Mouse (Mus musculus) gastrocnemius, postnatal 36 days (tissue): ENCODE results near the gene Mpzl3. TPM values are rescaled to one million over a fixed set of nuclear protein-coding genes. Genes with fewer than 3 reads are reported as not detected.

Source experiments
- DNase-seq, 2 experiments: peaks; one replicate each; pipeline ENCODE4 v3.0.0; 2022
- intact Hi-C: fragments of 180-260 bp; cut with DNase I; formaldehyde crosslinking; loops from one replicate; pipeline ENCODE4 v1.15.1; 2025
- total RNA-seq, 2 experiments: library from RNA; stranded (reverse); gene quantifications; 2 replicates each; pipeline ENCODE4 v1.2.3; 2021

Gene Mpzl3
- total RNA-seq, 2 experiments from 2014 or later: 0.97 to 1.4 TPM

- intact Hi-C loops: no loop called here
- no peak for DNase-seq
Observed at GRCm38 (mm10) chr9:45095149-45095937, 40.4 kb downstream of the Mpzl3 start.

DNA sequence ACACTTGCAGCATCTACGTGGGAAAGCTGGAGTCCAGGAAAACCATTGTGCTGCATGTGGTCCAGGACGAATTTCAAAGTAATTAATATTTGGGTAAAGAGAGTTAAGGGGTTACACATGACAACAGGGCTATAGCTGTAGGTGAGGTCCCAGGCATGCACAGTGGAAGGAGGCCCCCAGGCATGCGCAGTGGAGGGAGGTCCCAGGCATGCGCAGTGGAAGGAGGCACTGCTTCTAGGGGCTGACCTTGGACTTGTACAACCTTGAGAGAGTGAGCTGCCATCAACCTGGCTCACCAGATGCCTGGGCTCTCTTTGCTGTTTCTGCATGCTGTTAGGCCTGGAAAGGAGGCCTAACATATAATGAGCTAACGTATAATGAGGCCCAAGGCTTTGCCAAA, 42.9 kb downstream of the Mpzl3 start:
- intact Hi-C loops: no loop called here
- no peak for DNase-seq

- no peak for DNase-seq
- intact Hi-C loops: no loop called here
Observed at GRCm38 (mm10) chr9:45098426-45098825, 43.4 kb downstream of the Mpzl3 start.

- intact Hi-C loops: no loop called here
- no peak for DNase-seq
Observed at GRCm38 (mm10) chr9:45102528-45102927, 47.5 kb downstream of the Mpzl3 start.

GRCm38 (mm10) chr9:45103211-45103979, 48.4 kb downstream of the Mpzl3 start:
- intact Hi-C loops: no loop called here
- no peak for DNase-seq

DNA sequence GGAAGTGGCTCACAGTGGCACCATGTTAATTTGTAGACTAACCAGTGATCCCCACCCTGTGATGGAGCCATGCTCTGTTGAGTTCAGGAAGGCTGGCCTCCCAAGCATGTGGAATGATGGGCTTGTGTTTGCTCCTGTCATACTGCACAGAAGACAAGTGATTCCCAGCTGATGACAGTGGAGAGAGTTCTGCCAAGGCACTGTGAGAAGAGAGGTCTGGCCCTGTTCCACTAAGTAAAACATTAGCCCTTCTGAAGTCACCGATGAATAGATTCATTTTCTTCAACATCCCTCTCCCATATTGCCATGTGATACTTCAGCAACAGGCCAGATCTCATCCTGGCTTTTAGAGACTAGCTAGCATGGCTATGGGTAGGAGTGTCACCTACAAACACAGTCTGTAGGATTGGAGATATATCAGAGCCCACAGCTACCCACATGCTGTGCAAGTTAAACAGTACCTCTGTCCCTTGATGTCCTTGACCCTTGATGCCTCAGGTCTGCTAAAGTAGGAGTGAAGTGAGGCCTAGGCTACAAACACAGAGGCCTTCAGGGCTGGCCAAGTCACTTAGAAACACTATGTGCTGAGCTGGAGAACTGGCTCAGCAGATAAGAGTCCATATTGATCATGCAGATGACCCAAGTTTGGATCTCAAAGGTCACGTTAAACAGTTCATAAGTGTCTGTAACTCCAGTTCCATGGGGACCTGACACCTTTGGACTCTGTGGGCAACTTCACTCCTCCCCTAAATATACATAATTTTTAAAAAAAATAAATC, 50.8 kb downstream of the Mpzl3 start:
- intact Hi-C loops: no loop called here
- DNase-seq: no peak

DNA sequence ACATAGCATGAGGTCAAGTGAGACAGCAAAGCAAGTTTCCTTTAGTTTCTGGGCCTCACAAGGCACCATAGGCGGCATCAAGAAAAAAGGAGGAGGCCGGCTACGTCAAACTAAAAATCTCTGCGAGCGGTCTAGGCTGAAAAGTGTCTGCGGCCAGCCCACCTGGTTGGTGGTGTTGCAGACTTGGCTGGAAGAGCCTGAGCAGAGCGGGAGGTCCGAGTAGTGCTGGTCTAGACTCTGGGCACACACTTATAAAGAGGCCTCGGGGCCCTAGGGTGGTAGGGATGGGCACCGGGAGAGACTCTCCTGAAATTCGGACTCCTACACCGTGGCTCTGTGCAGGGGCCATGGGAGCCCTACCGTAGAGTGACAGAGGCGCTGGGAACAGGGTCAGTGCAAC, 60.7 kb downstream of the Mpzl3 start:
- intact Hi-C loops: no loop called here
- DNase-seq: no peak

DNA sequence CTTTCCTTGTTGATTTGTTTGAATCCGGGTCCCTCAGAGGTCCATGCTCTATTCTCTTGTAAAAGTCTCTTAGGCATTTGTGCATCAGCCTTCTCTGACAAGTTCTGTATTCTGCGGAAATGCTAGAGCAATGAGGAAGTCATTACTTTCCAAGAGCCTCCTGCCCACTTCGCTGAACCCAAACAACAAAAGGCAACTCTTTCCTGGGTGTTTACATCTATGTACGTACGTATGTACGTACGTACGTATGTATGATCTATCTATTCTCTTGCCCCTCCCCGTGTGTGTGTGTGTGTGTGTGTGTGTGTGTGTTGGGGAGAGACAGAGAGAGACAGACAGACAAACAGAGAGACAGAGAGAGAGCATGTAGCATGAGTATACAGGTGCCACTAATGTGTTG, 61.8 kb downstream of the Mpzl3 start:
- DNase-seq: no peak
- intact Hi-C loops: no loop called here

GRCm38 (mm10) chr9:45117741-45118431, 62.9 kb downstream of the Mpzl3 start, which contains the start of gene Scn2b:
Scn2b (plus strand) TSS chr9:45117782.
- intact Hi-C loops: no loop called here
- DNase-seq: no peak

- no peak for DNase-seq
- intact Hi-C loops: no loop called here
Observed at GRCm38 (mm10) chr9:45118552-45118951, 63.6 kb downstream of the Mpzl3 start.

DNA sequence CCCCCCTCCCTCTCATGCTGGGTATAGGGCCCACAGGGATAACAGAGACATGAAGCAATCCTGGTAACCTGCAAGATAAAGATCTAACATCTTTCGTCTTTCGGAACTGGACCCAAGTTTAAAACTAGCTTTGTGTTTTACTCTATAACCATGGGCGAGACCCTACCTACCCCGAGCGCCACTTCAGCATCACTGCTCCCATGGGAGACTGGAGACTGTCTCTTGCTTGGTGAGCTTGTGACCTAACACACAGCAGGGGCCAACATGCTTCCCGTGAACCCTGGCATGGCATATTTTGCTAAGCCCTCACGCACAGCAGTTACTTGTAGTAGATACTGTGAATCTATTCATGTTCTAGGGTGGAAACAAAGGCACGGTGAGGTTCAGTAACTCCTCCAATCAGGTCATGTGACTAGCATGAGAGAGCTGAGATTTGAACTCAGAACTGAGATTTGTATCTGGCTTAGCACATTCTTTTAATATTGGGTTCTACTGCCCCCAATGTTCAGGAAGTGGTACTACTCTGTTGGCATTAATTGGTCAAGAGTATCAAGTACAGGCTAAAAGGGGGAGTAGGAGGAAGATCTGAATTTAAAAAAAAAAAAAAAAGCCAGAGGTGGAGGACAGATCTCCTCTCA, 64.4 kb downstream of the Mpzl3 start:
- intact Hi-C loops: no loop called here
- DNase-seq: no peak

DNA sequence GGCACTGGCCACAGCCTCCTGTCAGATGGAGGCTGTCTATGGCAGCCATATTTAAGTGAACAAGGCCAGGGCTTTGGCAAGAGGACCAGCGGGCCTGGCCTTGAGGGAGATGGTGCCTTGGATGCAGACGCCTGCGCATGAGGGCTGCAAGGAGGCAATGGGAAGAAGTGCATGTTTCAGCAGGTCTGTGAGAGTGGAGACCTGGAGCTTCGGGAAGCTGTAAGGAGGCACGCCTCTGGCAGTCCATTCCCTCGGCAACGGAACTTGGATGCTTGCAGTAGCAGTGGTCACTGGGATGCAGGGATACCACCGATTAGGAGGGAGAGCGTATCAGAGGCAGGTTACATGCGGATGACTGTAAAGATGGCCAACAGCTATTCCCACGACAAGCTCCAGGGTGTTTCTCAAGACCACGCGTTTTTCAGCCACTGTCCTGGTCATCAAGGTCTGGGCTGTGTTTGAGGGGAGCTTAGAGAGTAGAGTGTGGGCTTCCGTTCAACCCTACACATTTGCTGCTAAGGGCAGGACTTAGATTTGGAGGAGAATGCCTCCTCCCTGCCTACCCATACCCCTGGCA, 65.1 kb downstream of the Mpzl3 start:
- intact Hi-C loops: no loop called here
- DNase-seq: no peak

GRCm38 (mm10) chr9:45120567-45120966, 65.6 kb downstream of the Mpzl3 start:
- no peak for DNase-seq
- intact Hi-C loops: no loop called here

GRCm38 (mm10) chr9:45121001-45121400, 66.0 kb downstream of the Mpzl3 start:
- intact Hi-C loops: loop anchor here (1.0 kb wide), 2 partner anchors 13 to 25 kb away; no protein-coding TSS in a partner anchor

GRCm38 (mm10) chr9:45121769-45122168, 66.8 kb downstream of the Mpzl3 start:
- DNase-seq: peak; percentile 60 to 66
- intact Hi-C loops: loop anchor here (1.0 kb wide), 2 partner anchors 13 to 25 kb away; no protein-coding TSS in a partner anchor

More at GRCm38 (mm10) chr9:45121001-45121400, 66.0 kb downstream of the Mpzl3 start:
- DNase-seq: no peak

DNA sequence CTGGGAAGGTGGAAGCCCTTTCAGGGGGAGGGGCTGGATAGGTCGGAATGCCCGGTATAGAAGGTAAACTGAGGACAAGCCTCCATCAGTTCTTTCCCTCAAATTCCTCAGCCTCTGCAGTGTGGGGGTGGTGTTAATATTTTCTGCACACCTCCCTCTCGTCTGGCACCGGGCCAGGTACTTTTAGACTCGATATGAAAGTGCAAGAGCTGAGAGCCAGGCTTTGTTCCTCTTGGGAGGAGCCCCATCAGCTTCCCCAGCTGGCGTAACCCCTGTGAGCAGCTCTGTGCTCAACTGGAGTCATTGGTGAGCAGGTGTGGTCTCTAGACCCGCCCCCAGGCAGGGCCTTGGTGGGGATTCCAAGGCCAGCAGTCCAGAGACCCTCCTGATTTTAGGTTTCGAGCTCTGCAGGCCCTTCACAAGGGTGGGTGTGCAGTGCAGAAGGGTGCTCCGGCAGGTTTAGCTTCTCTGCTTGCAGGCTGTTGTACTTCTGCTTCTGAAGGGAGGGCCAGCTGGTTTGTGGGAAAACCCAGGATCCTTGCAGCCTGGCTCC, 67.3 kb downstream of the Mpzl3 start:
- DNase-seq: no peak
- intact Hi-C loops: no loop called here

DNA sequence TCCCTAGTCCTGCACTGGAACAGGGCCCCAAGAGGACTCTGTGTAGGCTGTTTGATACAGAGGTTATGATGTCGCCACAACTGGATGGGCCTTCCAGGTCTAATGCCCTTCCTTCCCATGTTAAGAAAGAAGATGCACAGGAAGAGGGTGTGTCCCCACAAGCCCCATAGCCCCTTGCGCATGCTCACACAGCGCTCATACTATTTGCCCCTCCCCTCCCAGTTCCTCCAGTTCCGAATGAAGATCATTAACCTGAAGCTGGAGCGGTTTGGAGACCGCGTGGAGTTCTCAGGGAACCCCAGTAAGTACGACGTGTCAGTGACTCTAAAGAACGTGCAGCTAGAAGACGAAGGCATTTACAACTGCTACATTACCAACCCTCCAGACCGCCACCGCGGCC, 70.2 kb downstream of the Mpzl3 start:
- intact Hi-C loops: loop anchor here (5.0 kb wide), 1 partner anchor 78 kb away; no protein-coding TSS in a partner anchor
- no peak for DNase-seq

DNA sequence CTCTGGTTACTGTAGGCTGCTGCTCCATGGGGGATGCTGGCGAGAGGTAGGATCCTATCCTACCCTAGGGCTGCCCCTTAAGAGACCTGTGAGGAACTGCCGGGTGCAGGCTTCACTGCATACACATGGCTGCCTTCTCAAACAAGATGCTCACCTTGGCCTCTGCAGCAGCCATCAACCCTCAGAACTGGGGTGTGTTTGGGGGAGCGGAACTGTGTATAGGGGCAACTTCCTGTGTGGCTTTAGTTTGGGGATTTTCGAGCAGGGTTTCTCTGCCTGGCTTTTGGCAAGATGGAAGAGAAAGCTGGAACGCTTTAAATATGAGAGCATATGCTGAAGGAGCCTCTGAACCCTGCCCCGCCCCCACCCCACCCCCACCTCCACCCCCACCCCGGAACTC, 72.0 kb downstream of the Mpzl3 start:
- intact Hi-C loops: loop anchor here (5.0 kb wide), 1 partner anchor 80 kb away; no protein-coding TSS in a partner anchor

More for the DNA sequence above, 72.0 kb downstream of the Mpzl3 start:
- no peak for DNase-seq
